Mouse (Mus musculus): ENCODE results near the gene Rgs7bp. TPM values are rescaled to one million over a fixed set of nuclear protein-coding genes. Genes with fewer than 3 reads are reported as not detected.

The Rgs7bp gene
- total and polyA plus RNA-seq, 3 experiments = not detected

DNA sequence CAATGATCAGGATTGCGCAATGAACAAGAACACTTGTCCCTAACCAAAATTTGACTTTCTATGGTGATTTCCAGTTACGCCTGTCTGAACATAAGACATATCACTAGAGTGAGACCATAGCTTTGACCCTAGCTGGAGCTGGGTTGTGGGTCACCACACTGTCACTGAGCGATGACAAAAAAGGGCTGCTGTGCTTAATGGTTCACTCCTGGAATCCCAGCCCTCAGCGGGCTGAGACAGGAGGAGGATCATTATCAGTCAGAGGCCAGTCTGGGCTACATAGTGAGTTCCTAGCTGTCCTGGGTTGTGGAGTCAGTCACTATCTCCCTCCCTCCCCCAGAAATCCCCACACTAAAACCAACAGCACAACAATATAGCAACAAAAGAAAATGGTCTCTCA is 46.0 kb upstream of the Rgs7bp start:
- H3K79me2 ChIP-seq (ENCODE audit: control insufficient read depth, insufficient read depth, low read length, poor library complexity) = no peaks in the 10 kb centered on the region
- no peaks in the 10 kb centered on the region; a peak in 1 of 4 replicates for H3K27me3 ChIP-seq (ENCODE audit: control insufficient read depth in 1 of 2, insufficient read depth in 2 of 2, low read length in 2 of 2)
- H3K27ac ChIP-seq (ENCODE audit: control insufficient read depth, low read depth, low read length) = no peak overlapping the region
- TF ChIP-seq TCF12 (IDR thresholded peaks at IDR 0.05; ENCODE audit: low read depth, low read length) = no peak
- no peak for TF ChIP-seq ZC3H11A (IDR thresholded peaks at IDR 0.05; ENCODE audit: low read depth, low read length)
- no peak for TF ChIP-seq CTCF (IDR thresholded peaks at IDR 0.05 in 2 of 3, conservative IDR thresholded peaks at IDR 0.05 in 1 of 3; ENCODE audit: control insufficient read depth in 1 of 3, insufficient read depth in 1 of 3, low read depth in 2 of 3, low read length in 3 of 3, poor library complexity in 1 of 3, severe bottlenecking in 1 of 3)
- no peak for TF ChIP-seq NRF1 (IDR thresholded peaks at IDR 0.05; ENCODE audit: insufficient read depth, low read depth, low read length, poor library complexity, severe bottlenecking)
- TF ChIP-seq USF1 (IDR thresholded peaks at IDR 0.05; ENCODE audit: low read depth, low read length) = no peak
- TF ChIP-seq MAZ (IDR thresholded peaks at IDR 0.05; ENCODE audit: low read depth, low read length) = no peak
- no peak for TF ChIP-seq NELFE (IDR thresholded peaks at IDR 0.05; ENCODE audit: low read depth, low read length)
- no peak for TF ChIP-seq GABPA (IDR thresholded peaks at IDR 0.05; ENCODE audit: low read depth, low read length)
- TF ChIP-seq USF2 (IDR thresholded peaks at IDR 0.05; ENCODE audit: borderline replicate concordance in 1 of 2, insufficient read depth in 1 of 2, low read depth in 1 of 2, low read length in 2 of 2) = no peak
- no peak for TF ChIP-seq KAT2A (conservative IDR thresholded peaks at IDR 0.05; ENCODE audit: low read depth, low read length)
- H3K9me3 ChIP-seq (replicated peaks; ENCODE audit: insufficient read depth, low read length) = no peaks in the 10 kb centered on the region
- no peak overlapping the region for H3K9ac ChIP-seq (ENCODE audit: control insufficient read depth, low read depth, low read length, poor library complexity, severe bottlenecking)
- H3K4me1 ChIP-seq (ENCODE audit: control insufficient read depth in 1 of 2, insufficient read depth in 2 of 2, low read length in 2 of 2) = no peaks in the 10 kb centered on the region
- no peak for DNase-seq (ENCODE audit: low read depth, low spot score)
- H3K36me3 ChIP-seq (ENCODE audit: control insufficient read depth in 1 of 2, insufficient read depth in 2 of 2, low read length in 2 of 2) = no peaks in the 10 kb centered on the region
- H3K4me3 ChIP-seq (ENCODE audit: control insufficient read depth in 1 of 2, insufficient read depth in 1 of 2, low read depth in 2 of 2, low read length in 2 of 2) = no peak overlapping the region

- Histone ChIP-seq H3K79me2 (ENCODE audit: control insufficient read depth, insufficient read depth, low read length, poor library complexity) (no peaks in the 10 kb centered on the region), H3K9ac (ENCODE audit: control insufficient read depth, low read depth, low read length, poor library complexity, severe bottlenecking) (no peak overlapping the region), H3K9me3 (replicated peaks; ENCODE audit: insufficient read depth, low read length) (no peaks in the 10 kb centered on the region), H3K36me3 (ENCODE audit: control insufficient read depth in 1 of 2, insufficient read depth in 2 of 2, low read length in 2 of 2) (no peaks in the 10 kb centered on the region), H3K4me3 (ENCODE audit: control insufficient read depth in 1 of 2, insufficient read depth in 1 of 2, low read depth in 2 of 2, low read length in 2 of 2) (no peak overlapping the region), H3K27me3 (ENCODE audit: control insufficient read depth in 1 of 2, insufficient read depth in 2 of 2, low read length in 2 of 2) (no peaks in the 10 kb centered on the region; a peak in 1 of 4 replicates), H3K27ac (ENCODE audit: control insufficient read depth, low read depth, low read length) (no peak overlapping the region), H3K4me1 (ENCODE audit: control insufficient read depth in 1 of 2, insufficient read depth in 2 of 2, low read length in 2 of 2) (no peaks in the 10 kb centered on the region)
- TF ChIP-seq CHD1 (IDR thresholded peaks at IDR 0.05; ENCODE audit: low read depth, low read length) = no peak
- no peak for TF ChIP-seq TAL1 (IDR thresholded peaks at IDR 0.05; ENCODE audit: low read length)
- no peak for TF ChIP-seq GABPA (IDR thresholded peaks at IDR 0.05; ENCODE audit: low read depth, low read length)
- no peak for TF ChIP-seq MAZ (IDR thresholded peaks at IDR 0.05; ENCODE audit: low read depth, low read length)
- TF ChIP-seq E2F4 (IDR thresholded peaks at IDR 0.05; ENCODE audit: borderline replicate concordance, low read depth, low read length) = no peak
- no peak for TF ChIP-seq MAFK (IDR thresholded peaks at IDR 0.05; ENCODE audit: borderline replicate concordance, low read depth, low read length)
- no peak for TF ChIP-seq TBP (IDR thresholded peaks at IDR 0.05; ENCODE audit: low read depth, low read length)
- no peak for TF ChIP-seq HCFC1 (IDR thresholded peaks at IDR 0.05; ENCODE audit: low read depth, low read length)
- no peak for TF ChIP-seq POLR2AphosphoS5 (IDR thresholded peaks at IDR 0.05; ENCODE audit: borderline replicate concordance, low read depth, low read length)
- no peak for TF ChIP-seq ZMIZ1 (IDR thresholded peaks at IDR 0.05; ENCODE audit: low read depth, low read length)
- DNase-seq (ENCODE audit: low read depth, low spot score) = no peak
Observed at GRCm38 (mm10) chr13:105096316-105096715, 41.6 kb upstream of the Rgs7bp start.

Measured in MEL (cell line).